Mouse (Mus musculus) adrenal gland, postnatal 4 days (tissue): Measurements from ENCODE around the gene Psap. TPM values are rescaled to one million over a fixed set of nuclear protein-coding genes. Genes with fewer than 3 reads are reported as not detected.

Source experiments
- DNase-seq, 2 experiments: peaks; one replicate each; pipeline ENCODE4 v3.0.0; 2021 to 2022; ENCODE audit warnings: low spot score in 2 of 2, mixed read lengths in 2 of 2
- total RNA-seq, 2 experiments: library from RNA; stranded (reverse); gene quantifications; 2 replicates each; pipeline ENCODE4 v1.2.3; 2021

The Psap gene
- total RNA-seq, 2 experiments from 2014 or later: 671 to 696 TPM

DNA sequence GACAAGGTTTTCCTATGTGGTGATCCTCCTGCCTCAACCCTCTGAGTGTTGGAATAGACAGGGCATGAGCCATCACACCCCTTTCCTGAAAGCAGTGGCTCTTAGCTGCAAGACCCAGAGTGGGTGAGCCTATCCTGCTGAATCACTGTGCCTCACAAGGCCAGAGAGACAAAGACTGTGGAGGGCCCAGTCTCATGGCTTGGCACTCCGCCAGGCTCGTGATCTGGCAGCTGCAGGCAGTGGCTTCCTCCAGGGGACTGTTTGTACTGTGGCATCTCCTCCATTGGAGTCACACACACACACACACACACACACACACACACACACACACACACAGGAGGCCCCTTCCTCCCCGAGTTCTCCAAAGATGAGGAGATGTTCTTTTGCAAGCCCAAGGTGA, 15.0 kb upstream of the Psap start:
- peak; percentile 79 to 85 for DNase-seq

DNA sequence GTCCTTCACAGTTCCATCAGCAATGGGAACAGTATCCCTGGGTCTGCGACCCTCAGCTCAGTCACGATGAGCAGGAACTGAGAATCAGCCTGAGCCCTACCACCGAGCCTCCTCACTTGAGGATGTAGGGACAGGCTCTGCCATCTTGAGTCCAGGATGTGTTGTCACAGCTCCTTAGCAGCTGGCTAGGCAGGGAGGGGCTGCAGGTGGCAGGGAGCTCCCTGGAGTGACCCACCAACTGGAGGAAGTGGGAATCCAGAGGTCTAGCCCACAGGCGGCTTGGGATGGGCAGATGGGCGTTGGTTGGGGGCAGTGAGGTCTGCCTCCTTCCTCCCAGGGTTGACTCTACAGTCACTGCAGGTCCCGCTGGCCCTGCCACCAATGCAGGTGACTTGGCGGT, 14.1 kb upstream of the Psap start:
- no peak for DNase-seq

DNA sequence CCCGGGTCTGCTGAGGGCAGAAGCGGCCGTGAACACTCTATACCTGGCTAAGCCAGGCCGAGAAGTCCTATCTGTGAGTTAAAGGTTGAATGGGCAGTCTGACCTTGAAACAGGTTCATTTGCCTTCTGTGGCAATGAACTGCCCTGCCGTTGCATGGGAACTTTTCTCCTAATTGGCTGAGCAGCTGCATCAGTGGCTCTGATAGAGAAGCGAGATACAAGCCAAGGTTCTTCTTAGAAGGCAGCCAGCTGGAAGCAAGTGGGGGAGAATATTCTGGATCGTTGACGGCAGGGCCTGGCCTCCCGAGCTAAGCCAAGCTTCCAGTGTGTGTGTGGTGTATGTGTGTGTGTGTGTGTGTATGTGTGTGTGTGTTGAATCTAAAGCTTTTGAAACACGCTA, 12.2 kb upstream of the Psap start:
- DNase-seq: no peak

DNA sequence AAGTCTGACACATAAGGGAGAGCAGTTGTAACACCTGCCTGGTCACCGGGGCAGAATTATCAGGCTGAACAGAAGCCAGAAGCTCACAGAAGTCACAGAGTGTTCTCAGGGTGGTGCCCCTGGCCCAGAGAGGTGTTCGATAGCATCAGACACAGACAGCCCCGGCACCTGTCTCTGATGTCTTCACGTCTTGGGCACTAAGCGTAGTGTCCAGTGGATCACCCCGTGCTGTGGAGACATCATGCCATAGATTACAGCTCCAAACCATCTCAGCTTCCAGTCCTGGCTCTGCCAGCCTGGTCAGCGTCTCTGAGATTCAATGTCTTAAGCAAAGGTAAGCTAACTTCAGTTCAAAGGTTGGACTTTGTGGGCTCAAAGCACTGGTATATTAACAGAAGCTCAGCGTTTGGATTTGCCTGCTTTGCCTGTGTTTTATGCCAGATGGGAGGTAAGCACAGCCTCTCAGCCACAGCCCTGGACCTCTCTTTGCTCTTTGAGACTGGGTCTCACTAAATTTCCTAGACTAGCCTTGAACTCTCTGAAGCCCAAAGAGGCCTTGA, 10.5 kb upstream of the Psap start:
- DNase-seq: no peak

DNA sequence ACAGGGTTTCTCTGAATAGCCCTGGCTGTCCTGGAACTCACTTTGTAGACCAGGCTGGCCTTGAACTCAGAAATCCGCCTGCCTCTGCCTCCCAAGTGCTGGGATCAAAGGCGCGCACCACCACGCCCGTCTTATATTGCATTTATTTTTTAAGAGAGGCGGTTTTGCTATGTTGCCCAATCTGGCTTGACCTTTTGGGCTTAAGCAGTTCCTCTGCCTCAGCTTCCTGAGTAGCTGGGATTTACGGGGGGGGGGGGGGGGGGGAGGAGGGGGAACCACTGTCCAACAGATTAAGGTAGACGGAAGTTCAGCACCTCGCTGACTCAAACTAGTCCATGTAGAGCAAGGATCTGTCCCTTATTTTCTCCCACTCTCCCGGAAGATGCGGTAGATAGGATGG, 8.7 kb upstream of the Psap start:
- no peak for DNase-seq

DNA sequence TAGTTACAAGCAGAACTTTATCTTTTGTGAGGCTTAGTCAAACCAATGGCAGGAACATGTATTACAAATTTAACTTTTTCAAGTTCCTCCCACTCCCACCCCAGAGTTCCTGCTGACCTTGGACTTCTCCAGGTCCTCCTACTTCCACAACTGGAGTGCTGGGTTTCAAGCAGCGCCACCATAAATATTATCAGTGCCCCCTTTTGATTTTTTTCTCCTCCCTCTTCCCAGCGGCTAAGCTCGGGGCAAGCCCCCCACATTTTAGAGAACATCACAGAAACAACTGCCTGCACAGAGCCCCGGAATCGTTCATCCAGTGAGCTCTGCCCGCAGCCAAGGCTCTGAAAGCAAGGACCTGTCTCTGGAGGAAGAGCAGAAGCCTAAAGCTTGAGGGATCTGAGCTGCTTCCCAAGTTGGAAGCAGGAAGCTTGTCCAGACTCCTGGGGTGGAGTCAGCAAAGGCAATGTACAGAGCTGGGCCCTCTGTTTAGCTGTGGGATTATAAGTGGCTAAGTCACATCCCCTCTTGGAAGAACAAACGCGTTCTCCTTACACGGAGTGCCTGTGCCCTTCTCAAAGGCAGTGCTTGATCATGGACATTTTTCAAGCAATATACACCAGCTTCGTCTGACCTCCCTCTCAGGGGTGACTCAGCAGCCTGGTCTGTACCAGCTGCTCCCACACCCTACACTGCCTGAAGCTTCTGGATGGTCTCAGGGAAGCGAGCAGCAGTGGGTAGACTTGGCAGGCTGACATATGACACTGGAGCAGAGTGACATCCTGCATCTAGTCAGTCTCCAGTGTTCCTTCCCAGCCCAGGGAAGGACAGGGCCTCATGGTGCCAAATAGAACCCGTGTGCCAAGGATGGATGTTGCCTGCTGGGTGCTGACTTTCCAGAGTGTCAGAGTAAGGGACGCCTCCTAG, 8.0 kb upstream of the Psap start:
- no peak for DNase-seq

DNA sequence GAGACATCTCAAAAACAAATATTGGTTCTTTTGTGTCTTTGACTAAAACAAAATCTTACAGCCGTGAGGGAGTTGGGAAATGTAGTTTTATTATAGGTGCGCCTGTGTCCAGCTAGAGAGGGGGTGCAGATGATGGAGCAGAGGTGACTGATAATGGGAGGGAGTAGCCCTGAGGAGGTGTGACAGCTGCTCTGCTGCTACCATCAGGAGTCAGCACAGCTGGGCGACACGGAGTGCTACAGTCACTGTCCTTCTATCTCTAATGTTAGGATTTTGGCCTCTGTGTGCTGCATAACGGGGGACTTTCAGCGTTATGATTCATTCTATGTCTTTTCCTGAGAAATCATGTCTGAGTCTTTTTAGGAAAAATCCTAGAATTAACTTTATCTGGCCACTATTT, 6.4 kb upstream of the Psap start:
- no peak for DNase-seq

DNA sequence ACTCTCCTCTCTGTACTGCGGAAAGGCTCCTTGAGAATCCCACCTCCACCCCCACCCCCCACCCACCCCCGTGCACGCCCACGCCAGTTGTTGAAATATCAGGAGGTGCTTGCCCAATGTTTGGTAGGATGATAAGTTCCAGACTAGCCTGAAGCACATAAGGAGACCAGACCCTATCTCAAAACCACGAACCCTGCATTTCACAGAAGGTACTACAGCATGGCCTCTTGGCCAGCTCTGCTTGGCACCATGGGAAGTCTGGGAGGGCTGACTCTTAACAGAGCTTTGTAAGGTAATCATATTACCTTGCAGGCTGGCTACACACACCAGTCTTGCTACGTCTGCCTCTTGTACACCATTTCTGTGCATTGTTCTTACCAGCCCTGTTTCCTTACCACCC, 5.2 kb upstream of the Psap start:
- DNase-seq: no peak

DNA sequence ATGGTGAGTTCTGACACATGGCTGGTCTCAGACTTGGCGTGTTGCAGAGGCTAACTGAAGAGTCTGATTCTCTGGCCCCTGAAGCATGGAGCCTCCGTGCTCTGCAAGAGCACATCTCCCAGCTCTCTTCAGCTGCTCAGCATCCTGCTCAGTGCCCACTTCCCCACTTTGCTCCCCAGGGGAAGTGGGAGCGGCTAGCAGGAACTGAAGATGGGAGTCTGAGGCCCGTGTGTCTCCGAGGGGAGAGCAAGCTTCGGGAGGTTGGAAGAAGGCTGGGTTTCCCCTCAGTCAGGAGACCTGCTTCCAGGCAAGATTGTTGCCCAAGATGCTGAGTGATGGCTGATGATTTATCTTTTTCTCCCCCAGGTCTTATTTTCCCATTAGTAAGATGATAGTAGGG, 4.0 kb upstream of the Psap start:
- DNase-seq: no peak

DNA sequence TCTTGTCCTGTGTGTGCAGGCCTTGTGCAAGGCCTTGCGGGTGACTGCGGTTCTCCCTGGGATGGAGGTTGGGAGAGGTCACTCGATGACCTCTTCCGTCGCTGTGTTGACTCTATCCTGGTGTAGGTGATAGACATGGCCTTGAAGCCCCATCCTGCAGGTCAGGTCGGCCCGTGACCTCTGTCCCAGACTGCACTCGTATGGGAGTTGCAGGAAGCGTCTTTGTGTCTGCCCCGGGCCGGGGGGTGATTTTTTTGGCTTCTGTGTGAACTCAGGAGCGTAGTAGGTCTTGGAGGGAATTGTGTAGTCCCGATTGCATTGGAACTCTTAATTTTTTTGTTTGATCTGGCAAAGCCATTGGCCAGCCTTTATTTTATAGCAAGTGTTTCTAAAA, 576 bp downstream of the Psap start:
- no peak for DNase-seq

DNA sequence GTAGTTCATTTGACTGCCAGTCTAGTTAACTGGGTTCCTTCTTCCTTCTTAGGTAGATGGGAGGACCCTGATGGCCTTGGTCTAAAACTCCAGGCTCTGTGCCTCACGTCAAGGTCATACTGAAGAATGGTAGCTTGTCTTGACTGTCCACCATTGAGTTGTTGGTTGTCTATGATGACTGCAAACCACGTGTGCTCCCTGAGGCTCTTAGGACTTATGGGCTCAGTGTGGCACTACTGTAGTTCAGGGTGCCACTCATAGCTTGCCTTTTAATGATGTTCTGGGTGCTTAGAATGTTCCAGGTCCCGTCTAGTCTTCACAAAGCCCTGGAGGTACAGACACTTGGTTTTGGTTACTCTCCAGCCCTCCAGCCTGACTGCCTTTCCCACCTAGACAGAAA, 1.4 kb downstream of the Psap start:
- DNase-seq: no peak

DNA sequence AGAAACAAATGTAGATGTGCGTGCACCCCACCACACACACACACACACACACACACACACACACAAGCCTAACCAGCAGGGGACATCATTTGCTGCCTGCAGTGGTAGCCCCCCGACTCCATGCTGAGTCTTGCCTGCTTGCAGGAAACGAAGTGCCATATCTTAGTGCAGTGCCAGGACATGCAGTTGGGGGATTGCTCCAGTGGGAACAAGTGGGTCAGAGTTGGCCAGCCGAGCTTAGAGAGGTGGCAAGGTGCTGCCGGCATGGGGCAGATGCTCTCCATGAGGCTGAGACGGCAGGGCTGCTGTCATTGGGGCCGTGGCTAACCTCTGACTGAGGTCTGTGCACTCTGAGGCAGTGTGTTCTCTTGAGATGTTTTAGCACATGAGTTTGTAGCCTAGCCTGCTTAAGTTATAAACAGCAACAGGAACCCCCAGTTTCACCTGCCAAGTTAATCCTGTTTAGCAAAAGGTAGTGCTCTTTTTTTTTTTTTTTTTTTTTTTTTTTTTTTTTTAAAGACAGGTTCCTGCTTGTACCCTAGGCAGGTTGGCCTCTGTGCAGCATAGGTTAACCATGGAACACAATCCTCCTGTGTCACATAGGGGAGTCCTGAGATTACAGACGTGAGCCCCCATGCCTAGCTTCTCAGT, 2.0 kb downstream of the Psap start:
- DNase-seq: no peak

DNA sequence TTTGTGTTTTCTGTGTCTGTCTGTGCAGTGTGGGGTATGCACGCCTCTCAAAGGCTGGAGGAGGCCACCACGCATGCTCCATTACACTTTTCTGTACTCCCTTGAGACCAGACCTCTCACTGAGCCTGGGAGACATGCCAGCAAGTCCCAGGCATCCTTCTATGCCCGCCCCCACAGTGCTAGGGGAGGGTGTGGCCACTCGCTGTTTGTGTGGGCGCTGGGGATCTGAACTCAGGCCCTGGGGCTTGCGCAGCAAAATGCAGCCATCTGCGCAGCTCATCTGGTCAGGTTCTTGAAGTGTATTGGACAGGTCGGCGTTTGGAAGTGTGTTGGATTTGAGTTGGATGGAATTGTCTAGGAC, 2.5 kb downstream of the Psap start:
- DNase-seq: no peak

DNA sequence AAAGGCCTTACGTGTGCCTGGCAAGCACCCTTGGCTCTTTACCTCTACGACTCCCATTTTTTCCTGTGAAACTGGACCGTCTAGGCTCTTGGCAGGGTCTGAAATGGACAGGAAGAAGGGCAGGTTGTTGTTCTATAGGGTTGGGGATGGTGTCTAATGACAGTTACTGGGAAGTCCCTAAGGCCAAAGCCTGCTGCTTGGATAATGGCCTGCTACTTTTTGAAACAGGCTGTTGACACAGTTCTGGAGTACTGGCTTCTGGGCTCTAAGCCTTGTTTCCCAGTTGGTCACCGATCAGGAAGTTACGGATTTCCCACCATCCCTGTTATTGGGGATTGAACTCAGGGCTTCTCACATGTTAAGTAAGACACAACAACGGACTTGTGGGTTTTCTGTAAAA, 2.9 kb downstream of the Psap start:
- DNase-seq: no peak

DNA sequence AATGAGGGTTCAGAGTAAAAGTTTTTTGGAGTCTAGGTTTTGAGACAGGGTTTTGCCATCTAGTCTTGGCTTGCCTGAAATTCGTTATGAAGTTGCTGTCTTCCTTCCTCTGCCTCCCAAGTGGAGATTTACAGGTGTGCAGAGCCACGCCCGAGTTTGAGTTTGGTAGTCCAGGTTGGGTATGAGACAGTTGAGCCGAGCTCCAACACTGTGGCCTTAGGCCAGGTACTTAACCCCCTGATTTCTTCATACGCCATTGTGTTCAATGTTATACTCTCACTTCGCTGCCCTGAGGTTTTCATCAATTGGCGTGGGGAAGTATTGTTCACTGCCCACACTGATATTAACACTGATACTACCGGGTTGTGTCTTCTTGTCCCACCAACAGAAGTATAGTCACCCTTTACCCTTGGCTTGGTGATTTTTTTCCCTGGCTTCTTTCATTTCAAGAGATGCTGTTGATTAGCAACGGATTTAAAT, 4.2 kb downstream of the Psap start:
- no peak for DNase-seq

DNA sequence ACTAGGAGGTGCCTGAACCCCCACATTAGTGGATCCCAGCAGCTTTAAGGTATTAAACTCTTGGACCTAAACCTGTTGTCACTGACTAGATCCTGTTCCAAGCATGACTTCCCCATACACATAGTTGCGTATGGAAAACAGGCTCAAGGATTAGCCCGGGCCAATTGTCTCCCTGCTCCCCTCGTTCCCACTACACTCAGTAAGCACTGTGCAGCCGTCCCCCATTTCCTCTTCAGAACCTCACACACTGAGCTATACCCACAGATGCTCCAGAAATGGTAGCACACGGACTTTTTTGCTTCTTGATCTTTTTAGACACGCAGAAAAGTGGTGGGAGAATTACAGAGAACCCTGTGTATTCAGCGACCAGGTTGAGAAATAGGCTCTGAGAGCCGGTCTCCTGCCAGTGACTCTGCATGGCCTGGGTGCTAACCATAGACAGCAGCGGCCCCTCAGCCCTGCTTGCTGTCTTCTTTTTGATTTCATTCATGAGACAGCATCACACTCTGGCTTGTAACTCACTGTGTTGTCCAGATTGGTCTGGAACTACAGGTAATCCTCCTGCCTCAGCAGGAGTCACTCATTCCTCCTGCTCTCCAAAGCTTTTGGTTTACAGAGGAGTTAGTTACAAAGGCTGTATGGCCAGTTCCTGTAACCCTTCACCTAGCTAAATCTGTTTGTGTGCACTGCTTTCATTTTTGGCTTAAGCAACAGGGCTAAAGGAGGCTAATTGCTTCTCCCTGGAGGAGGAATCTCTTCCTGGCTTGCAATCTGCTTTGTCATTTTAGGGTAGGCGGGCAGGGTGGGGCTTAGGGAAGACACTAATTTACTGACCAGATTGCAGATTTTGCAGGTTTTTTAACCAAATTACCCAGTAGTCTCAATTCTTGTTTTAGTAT, 4.9 kb downstream of the Psap start:
- DNase-seq: no peak

DNA sequence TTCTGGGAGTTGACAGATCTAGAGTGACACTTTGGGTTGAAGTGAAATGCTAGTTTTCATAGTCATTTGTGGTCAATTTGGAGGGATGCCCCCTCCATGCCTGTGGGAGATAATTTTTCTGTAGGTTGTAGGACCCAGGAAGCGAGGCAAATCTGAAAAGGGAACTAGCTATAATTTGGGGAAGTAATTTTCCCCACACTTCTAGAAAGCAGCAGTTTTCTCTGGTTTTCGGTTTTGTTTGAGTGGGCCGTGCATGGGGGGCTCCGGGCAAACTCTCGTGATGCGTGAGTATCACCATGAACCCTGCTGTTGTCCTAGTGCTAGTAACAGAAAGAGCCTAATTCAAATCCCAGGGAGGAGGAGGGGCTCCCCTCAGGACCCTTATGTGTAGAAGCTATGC, 6.8 kb downstream of the Psap start:
- DNase-seq: no peak

DNA sequence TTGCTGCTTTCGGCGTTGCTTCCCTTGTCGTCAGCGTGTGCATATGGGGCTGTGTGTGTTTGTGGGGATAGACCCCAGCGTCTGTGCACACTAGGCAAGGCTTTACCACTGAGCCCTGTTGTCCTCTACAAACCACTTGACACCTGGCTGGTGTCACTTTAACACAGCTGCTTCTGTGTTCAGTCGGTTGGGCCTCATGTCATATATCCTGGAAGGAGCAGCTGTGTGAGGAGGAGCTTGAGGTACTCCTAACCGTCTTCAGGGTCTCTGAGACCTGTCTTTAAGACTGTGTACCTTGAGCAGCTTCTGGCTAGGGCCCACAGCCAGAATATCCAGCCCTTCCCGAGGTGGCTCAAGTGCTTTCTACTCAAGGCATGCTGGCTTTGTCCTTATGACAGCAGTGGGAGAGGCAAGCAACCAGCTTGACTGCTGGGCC, 7.3 kb downstream of the Psap start:
- no peak for DNase-seq

DNA sequence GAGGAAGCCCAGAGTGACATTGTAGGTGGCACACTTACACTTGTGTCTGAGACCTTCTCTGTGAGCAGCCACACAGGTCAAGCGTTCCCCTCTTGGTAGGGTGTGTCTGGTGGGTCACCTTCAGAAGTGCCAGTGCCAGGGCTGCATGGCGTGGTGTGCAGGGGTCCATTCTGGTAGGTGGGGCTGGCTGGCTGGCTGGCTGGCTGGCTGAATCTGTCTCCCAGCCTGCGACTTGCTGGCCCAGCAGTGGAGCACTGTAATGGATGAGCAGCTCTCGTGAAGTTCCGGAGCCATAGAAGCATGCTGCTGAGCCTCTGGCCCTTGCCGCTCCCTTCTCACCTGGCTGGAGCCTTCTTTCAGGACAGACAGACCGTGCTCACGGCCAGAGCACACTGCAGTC, 7.8 kb downstream of the Psap start:
- DNase-seq: no peak

DNA sequence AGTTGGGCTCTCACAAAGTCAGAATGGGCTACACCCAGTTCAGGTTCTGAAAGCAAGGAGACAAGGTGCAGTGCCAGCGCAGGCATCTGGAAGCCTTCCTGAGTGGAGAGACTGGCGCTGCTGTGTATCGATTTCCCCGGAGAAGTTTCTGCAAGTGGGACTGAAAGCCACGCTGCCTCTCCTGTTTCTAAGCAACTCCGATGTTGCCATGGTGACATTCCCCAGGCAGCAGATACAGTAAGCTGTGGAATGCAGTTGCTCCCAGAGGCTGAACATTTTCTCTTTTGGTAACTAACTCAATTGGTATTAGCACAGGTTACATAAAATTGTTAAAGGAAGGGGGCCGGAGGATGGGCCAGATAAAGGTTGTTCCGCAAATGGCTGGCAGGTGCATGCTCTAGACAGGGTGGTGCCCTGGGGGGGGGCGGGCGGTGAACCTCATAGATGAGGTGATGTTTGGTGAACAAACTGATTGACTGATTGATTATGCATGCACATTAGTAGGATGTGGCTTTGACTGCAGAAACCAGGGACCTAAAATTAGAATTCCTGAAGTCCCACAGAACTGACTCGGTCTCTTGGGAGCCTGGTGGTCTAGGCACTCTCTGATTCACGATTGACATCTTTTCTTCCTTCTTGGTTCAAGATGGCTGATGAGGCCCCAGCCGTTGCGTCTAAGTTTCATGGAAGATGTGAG, 8.4 kb downstream of the Psap start:
- no peak for DNase-seq

DNA sequence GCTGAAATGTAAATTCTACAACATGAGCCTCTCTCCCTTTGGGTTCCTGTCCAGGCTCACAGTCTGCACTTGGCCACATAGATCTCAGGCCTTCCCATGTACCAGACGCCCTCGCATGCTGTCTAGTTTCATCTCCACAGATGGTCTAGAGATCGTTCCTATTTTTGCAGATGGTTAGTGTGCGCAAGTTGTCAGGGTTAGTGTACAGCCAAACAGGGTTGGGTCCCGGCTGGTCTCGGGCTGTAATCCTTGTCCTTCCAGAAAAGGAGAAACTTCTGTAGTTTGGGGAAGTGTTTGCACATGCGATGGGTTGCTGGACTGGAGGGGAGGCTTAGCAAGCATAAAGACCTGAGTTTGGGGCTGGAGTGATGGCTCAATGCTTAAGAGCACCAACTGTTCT, 9.1 kb downstream of the Psap start:
- DNase-seq: no peak
